Mouse (Mus musculus) C2C12 (cell line): ENCODE results near the gene Kcnj10. TPM values are rescaled to one million over a fixed set of nuclear protein-coding genes. Genes with fewer than 3 reads are reported as not detected.

Experiments used
- H3K27me3 ChIP-seq: one replicate; pipeline ENCODE4 v1.6.1; 2011; ENCODE audit not compliant: control insufficient read depth, insufficient read depth, insufficient read length
- H3K36me3 ChIP-seq: one replicate; pipeline ENCODE4 v1.6.1; 2011; ENCODE audit not compliant: control insufficient read depth, insufficient read depth
- H3K4me3 ChIP-seq: one replicate; pipeline ENCODE4 v1.5.1; 2011; ENCODE audit warnings: mild to moderate bottlenecking, control low read depth; ENCODE audit not compliant: poor library complexity, insufficient read depth, severe bottlenecking
- H3K79me2 ChIP-seq: one replicate; pipeline ENCODE4 v1.6.1; 2011; ENCODE audit not compliant: control insufficient read depth, insufficient read depth
- H3K79me3 ChIP-seq: one replicate; pipeline ENCODE4 v1.6.1; 2011; ENCODE audit warnings: low read depth, control low read depth
- H3ac ChIP-seq: one replicate; pipeline ENCODE3; 2011; ENCODE audit warnings: low read depth; ENCODE audit not compliant: control insufficient read depth, insufficient read length
- CEBPB ChIP-seq: IDR thresholded peaks from one replicate; pipeline ENCODE4 v1.6.1; 2011; ENCODE audit warnings: low read depth, mild to moderate bottlenecking, control low read depth, moderate library complexity
- CTCF ChIP-seq: IDR thresholded peaks from one replicate; pipeline ENCODE4 v1.5.1; 2011; ENCODE audit not compliant: control insufficient read depth, insufficient read depth, insufficient read length
- FOSL1 ChIP-seq: IDR thresholded peaks from one replicate; pipeline ENCODE4 v1.8.0; 2011; ENCODE audit warnings: mild to moderate bottlenecking, low read length; ENCODE audit not compliant: poor library complexity, insufficient read depth, severe bottlenecking
- MAX ChIP-seq: IDR thresholded peaks from one replicate; pipeline ENCODE4 v1.6.1; 2011; ENCODE audit warnings: mild to moderate bottlenecking, control low read depth
- MYOD1 ChIP-seq: IDR thresholded peaks from one replicate; pipeline ENCODE4 v1.6.1; 2011; ENCODE audit warnings: low read depth; ENCODE audit not compliant: control insufficient read depth, insufficient read length
- MYOG ChIP-seq: IDR thresholded peaks from one replicate; pipeline ENCODE4 v1.6.1; 2011; ENCODE audit not compliant: control insufficient read depth, insufficient read length; ENCODE audit errors: extremely low read depth
- USF1 ChIP-seq: IDR thresholded peaks from one replicate; pipeline ENCODE4 v1.6.1; 2011; ENCODE audit warnings: low read depth, mild to moderate bottlenecking, control low read depth, moderate library complexity
- polyA plus RNA-seq: library from polyadenylated mRNA; unstranded; fragments of >200 nt; fragmentation: generic; extraction: Trizol; gene quantifications from one replicate; pipeline ENCODE4 v1.2.1, GENCODE M21; 2012; ENCODE audit warnings: missing spikeins

The Kcnj10 gene
- polyA plus RNA-seq, 1 experiment, result not detected

GRCm38 (mm10) chr1:172313613-172314411 is 27.2 kb upstream of the Kcnj10 start:
- H3K4me3 ChIP-seq, result no peak overlapping the region
- peaks cover 7% of the 10 kb centered on the region for H3K79me3 ChIP-seq
- H3ac ChIP-seq, result no peak overlapping the region
- no peaks in the 10 kb centered on the region for H3K36me3 ChIP-seq
- TF ChIP-seq CEBPB (no peak), MAX (no peak), FOSL1 (no peak), USF1 (no peak), CTCF (no peak), MYOD1 (no peak), MYOG (no peak)
- peaks cover 16% of the 10 kb centered on the region for H3K79me2 ChIP-seq
- no peaks in the 10 kb centered on the region for H3K27me3 ChIP-seq

GRCm38 (mm10) chr1:172314911-172315310 is 26.1 kb upstream of the Kcnj10 start:
- H3K36me3 ChIP-seq, result no peaks in the 10 kb centered on the region
- peaks cover 16% of the 10 kb centered on the region for H3K79me2 ChIP-seq
- peaks cover 7% of the 10 kb centered on the region for H3K79me3 ChIP-seq
- no peaks in the 10 kb centered on the region for H3K27me3 ChIP-seq
- no peak for TF ChIP-seq MYOD1
- no peak for TF ChIP-seq USF1
- TF ChIP-seq MAX, result no peak
- no peak for TF ChIP-seq MYOG
- no peak for TF ChIP-seq CEBPB
- TF ChIP-seq FOSL1, result no peak
- TF ChIP-seq CTCF, result no peak
- H3K4me3 ChIP-seq, result no peak overlapping the region
- H3ac ChIP-seq, result no peak overlapping the region

- Histone ChIP-seq H3ac (no peak overlapping the region), H3K79me3 (peaks cover 7% of the 10 kb centered on the region), H3K36me3 (no peaks in the 10 kb centered on the region), H3K4me3 (no peak overlapping the region), H3K27me3 (no peaks in the 10 kb centered on the region), H3K79me2 (peaks cover 16% of the 10 kb centered on the region)
- TF ChIP-seq CTCF (no peak), MAX (no peak), USF1 (no peak), MYOD1 (no peak), CEBPB (no peak), MYOG (no peak), FOSL1 (no peak)
Measured at GRCm38 (mm10) chr1:172317431-172317830, 23.6 kb upstream of the Kcnj10 start.

GRCm38 (mm10) chr1:172317946-172318345 is 23.1 kb upstream of the Kcnj10 start:
- Histone ChIP-seq H3K79me3 (peaks cover 7% of the 10 kb centered on the region), H3ac (no peak overlapping the region), H3K4me3 (no peak overlapping the region), H3K27me3 (no peaks in the 10 kb centered on the region), H3K79me2 (peaks cover 11% of the 10 kb centered on the region), H3K36me3 (no peaks in the 10 kb centered on the region)
- TF ChIP-seq FOSL1 (no peak), USF1 (no peak), MYOG (no peak), CEBPB (no peak), CTCF (no peak), MYOD1 (no peak), MAX (no peak)

GRCm38 (mm10) chr1:172318424-172319035 is 22.5 kb upstream of the Kcnj10 start:
- TF ChIP-seq CEBPB (no peak), CTCF (no peak), MAX (no peak), USF1 (no peak), FOSL1 (no peak), MYOD1 (no peak), MYOG (no peak)
- no peak overlapping the region for H3K4me3 ChIP-seq

More at GRCm38 (mm10) chr1:172318424-172319035, 22.5 kb upstream of the Kcnj10 start:
- H3K36me3 ChIP-seq, result no peaks in the 10 kb centered on the region
- H3ac ChIP-seq, result no peak overlapping the region
- H3K79me2 ChIP-seq, result peaks cover 5% of the 10 kb centered on the region
- peaks cover 7% of the 10 kb centered on the region for H3K79me3 ChIP-seq
- H3K27me3 ChIP-seq, result no peaks in the 10 kb centered on the region
